Mouse (Mus musculus) liver, postnatal 0 days (tissue): ENCODE measurements around the gene Trim38.

Experiments
- CTCF ChIP-seq: sonication (generic); IDR thresholded peaks from 2 replicates; pipeline ENCODE4 v1.5.1; 2016; ENCODE audit warnings: antibody characterized with exemption, low read depth
- EP300 ChIP-seq: IDR thresholded peaks from 2 replicates; pipeline ENCODE4 v1.6.1; 2016; ENCODE audit warnings: antibody characterized with exemption, low read depth, mild to moderate bottlenecking

DNA sequence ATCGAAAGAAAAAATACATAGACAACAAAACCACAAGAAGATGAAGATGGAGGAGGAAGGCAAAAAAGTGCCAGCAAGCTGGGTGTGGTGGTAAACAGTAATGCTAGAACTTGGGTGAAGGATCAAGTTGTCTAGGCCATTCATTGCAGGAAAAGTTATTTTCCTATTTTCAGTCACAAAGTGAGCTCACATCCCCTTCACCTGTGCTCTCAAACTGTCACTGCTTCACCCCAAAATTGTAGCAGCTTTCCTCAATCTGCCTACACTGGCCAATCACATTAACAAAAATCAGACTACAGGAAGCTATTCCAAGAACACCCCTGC lies 9.8 kb upstream of the Trim38 start:
- no peak for TF ChIP-seq CTCF
- no peak for TF ChIP-seq EP300
